Mouse (Mus musculus) embryonic fibroblast, embryonic 13.5 days (primary cell): ENCODE results near the gene Gngt2.

Experiments used
- CTCF ChIP-seq: IDR thresholded peaks from 2 replicates; pipeline ENCODE4 v1.5.1; 2011; ENCODE audit warnings: mild to moderate bottlenecking, control low read depth, low read length, moderate library complexity, borderline replicate concordance; ENCODE audit not compliant: insufficient read depth
- POLR2A ChIP-seq: IDR thresholded peaks from 2 replicates; pipeline ENCODE4 v1.6.1; 2011; ENCODE audit warnings: low read depth, mild to moderate bottlenecking, control low read depth, low read length, moderate library complexity

- no peak for TF ChIP-seq CTCF
- TF ChIP-seq POLR2A: no peak
These were observed 14.6 kb upstream of the Gngt2 start for GRCm38 (mm10) chr11:95822437-95822836.
